7 mouse cellular contexts compared by ENCODE assay signal in the genomic region with DNA sequence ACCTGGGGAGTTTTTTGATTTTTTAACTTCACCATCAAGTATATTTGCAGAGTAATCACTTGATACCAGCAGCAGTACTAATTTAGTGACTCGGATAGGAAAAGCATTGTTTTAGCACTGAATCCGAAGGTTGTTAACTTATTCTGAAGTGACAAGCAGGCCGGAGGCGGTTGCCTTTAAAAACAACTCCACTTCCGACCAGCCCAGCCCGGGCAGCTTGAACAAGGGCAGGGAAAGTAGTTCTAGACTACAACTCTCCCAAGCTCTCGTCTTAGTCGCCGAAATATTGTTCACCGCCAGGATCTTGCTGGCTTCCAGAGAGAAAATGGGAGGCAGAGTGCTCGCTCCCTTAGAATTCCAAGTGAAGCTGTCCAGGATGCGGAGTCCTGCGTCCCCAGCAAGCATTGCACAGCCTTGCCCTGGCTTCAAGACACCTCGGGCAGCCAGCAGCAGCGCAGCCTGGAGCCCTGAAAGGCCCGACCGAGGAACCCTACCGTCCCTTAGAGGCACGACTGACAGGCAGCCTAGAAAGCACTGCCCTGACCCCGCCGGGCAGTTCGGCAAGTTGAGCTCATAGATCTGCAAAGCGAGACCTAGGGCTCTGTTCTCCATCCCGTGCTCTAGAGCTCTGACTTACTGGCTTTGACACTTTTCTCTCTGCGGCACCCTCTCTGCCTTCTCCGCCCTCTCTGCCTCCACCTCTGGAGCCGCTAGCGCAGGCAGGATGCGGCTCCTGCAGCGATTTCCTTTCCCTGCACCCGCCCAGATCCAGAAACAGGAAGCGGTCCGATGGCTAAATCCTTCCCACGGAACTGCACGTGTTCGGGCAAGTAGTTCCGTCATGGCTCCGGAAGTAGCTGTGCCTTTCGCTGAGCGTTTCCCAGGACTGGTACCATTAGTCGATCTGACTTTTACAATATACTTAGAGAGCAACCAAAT. TPM values are rescaled to one million over a fixed set of nuclear protein-coding genes. Genes with fewer than 3 reads are reported as not detected.
DNase-seq lines count a peak whose midpoint lies in the region; ATAC-seq and TF ChIP-seq lines count a peak whose summit lies in the region.

A gene (minus strand): TSS at position 786 of the 939 bp plus-strand sequence.

- peak; percentile 35 for TF ChIP-seq CTCF in intestine, postnatal 0 days (IDR thresholded peaks at IDR 0.05; ENCODE audit: low read depth)
- no peak for TF ChIP-seq CTCF in small intestine, adult 2 months (IDR thresholded peaks at IDR 0.05; ENCODE audit: extremely low read depth, insufficient read length, insufficient replicate concordance, low read depth, low read length)

- DNase-seq in adrenal gland, postnatal 10 days: peak; percentile 96
- peak; percentile 93 for DNase-seq in embryonic facial prominence, embryonic 10.5 days (ENCODE audit: low spot score)
- DNase-seq in gonadal fat pad, adult 2 months (ENCODE audit: low read depth): peak; percentile 69
- peak; percentile 90 for DNase-seq in left cerebral cortex, postnatal 4 days

- peak within 1 kb of the TSS; percentile 77 for H3K9ac ChIP-seq in intestine, postnatal 0 days (ENCODE audit: low read depth, low read length)
- H3K9ac ChIP-seq in midbrain, embryonic 12.5 days (replicated peaks): peak within 1 kb of the TSS; percentile 88

- peak within 1 kb of the TSS; percentile 93 for H3K4me3 ChIP-seq in embryonic facial prominence, embryonic 10.5 days
- H3K4me3 ChIP-seq in intestine, postnatal 0 days (ENCODE audit: low read depth, low read length): peak within 1 kb of the TSS; percentile 71
- peak within 1 kb of the TSS; percentile 86 for H3K4me3 ChIP-seq in midbrain, embryonic 12.5 days
- H3K4me3 ChIP-seq in small intestine, adult 2 months (ENCODE audit: low read depth, low read length): peak within 1 kb of the TSS; percentile 80

- peaks cover 14% of the 10 kb centered on the region for H3K4me1 ChIP-seq in embryonic facial prominence, embryonic 10.5 days
- H3K4me1 ChIP-seq in intestine, postnatal 0 days (replicated peaks; ENCODE audit: control insufficient read depth, insufficient read depth, low read length): no peaks in the 10 kb centered on the region
- H3K4me1 ChIP-seq in midbrain, embryonic 12.5 days: peaks cover 10% of the 10 kb centered on the region
- H3K4me1 ChIP-seq in small intestine, adult 2 months (ENCODE audit: control insufficient read depth, insufficient read depth, insufficient read length, low read length): peaks cover 7% of the 10 kb centered on the region; the same call in 1 of the 2 replicates

- intact Hi-C loops in left cerebral cortex, postnatal 4 days (cut with DNase I): no loop called here

- peak; percentile 81 for TF ChIP-seq POLR2A in small intestine, adult 2 months (IDR thresholded peaks at IDR 0.05; ENCODE audit: low read depth, low read length)

- peaks cover 17% of the 10 kb centered on the region for H3K36me3 ChIP-seq in embryonic facial prominence, embryonic 10.5 days (replicated peaks)
- H3K36me3 ChIP-seq in intestine, postnatal 0 days (ENCODE audit: control insufficient read depth, insufficient read depth): 0 out of 2 replicates have a peak, but pooled peaks cover 3% of the 10 kb centered on the region
- H3K36me3 ChIP-seq in midbrain, embryonic 12.5 days: peaks cover 6% of the 10 kb centered on the region; the same call in 1 of the 2 replicates
- peaks cover 5% of the 10 kb centered on the region; the same call in 1 of the 2 replicates for H3K36me3 ChIP-seq in small intestine, adult 2 months (ENCODE audit: control insufficient read depth, insufficient read depth, low read length)

- no peaks in the 10 kb centered on the region for H3K27me3 ChIP-seq in embryonic facial prominence, embryonic 10.5 days (replicated peaks; ENCODE audit: low read depth, poor library complexity, severe bottlenecking)
- H3K27me3 ChIP-seq in intestine, postnatal 0 days (replicated peaks; ENCODE audit: control insufficient read depth, insufficient read depth, low read length): no peaks in the 10 kb centered on the region
- 0 out of 2 replicates have a peak, but pooled peaks cover 5% of the 10 kb centered on the region for H3K27me3 ChIP-seq in midbrain, embryonic 12.5 days
- H3K27me3 ChIP-seq in small intestine, adult 2 months (ENCODE audit: control insufficient read depth, insufficient read depth, low read length): no peaks in the 10 kb centered on the region

- WGBS in embryonic facial prominence, embryonic 10.5 days: 3% methylated on average over 41 of the region's 41 CpGs
- under 1% methylated on average over 41 of the region's 41 CpGs for WGBS in intestine, postnatal 0 days
- 3% methylated on average over 41 of the region's 41 CpGs for WGBS in midbrain, embryonic 12.5 days
- WGBS in small intestine, adult 2 months: under 1% methylated on average over 41 of the region's 41 CpGs

- peak; percentile 95 for ATAC-seq in intestine, postnatal 0 days
- peak; percentile 97 for ATAC-seq in midbrain, embryonic 12.5 days (ENCODE audit: low FRiP score, low read depth)

- H3K4me2 ChIP-seq in intestine, postnatal 0 days (replicated peaks; ENCODE audit: low read depth): peak within 1 kb of the TSS; percentile 85
- H3K4me2 ChIP-seq in midbrain, embryonic 12.5 days (replicated peaks): peak within 1 kb of the TSS; percentile 86

- H3K9me3 ChIP-seq in embryonic facial prominence, embryonic 10.5 days: no peaks in the 10 kb centered on the region
- no peaks in the 10 kb centered on the region for H3K9me3 ChIP-seq in intestine, postnatal 0 days (ENCODE audit: control insufficient read depth)
- H3K9me3 ChIP-seq in midbrain, embryonic 12.5 days: no peaks in the 10 kb centered on the region

- H3K27ac ChIP-seq in embryonic facial prominence, embryonic 10.5 days (replicated peaks): peak within 1 kb of the TSS; percentile 82
- H3K27ac ChIP-seq in intestine, postnatal 0 days (ENCODE audit: low read depth, low read length): peak within 1 kb of the TSS; percentile 91
- peak within 1 kb of the TSS; percentile 77 for H3K27ac ChIP-seq in midbrain, embryonic 12.5 days (replicated peaks)
- H3K27ac ChIP-seq in small intestine, adult 2 months (ENCODE audit: insufficient read depth, low read depth, low read length): peak within 1 kb of the TSS; percentile 80

RNA-seq across cellular contexts. Expression of the gene that starts here (rescaled TPM):
- total RNA-seq in adrenal gland, postnatal 10 days (2021): 10 to 100 TPM; 13.7 to 17.8 TPM
- 16.4 and 16.7 TPM in 2 replicates for polyA plus RNA-seq in embryonic facial prominence, embryonic 10.5 days (2016; fragmentation: Nextera tagmentation; extraction: Ambion mirVana)
- polyA plus RNA-seq in gonadal fat pad, adult 2 months (2012; rRNA removed): 7.8 and 9.3 TPM in 2 replicates
- polyA plus RNA-seq in intestine, postnatal 0 days (2015; fragmentation: Nextera tagmentation; extraction: Ambion mirVana): 5.2 and 5.6 TPM in 2 replicates
- 10 to 100 TPM; 24.1 to 26.2 TPM for total RNA-seq in left cerebral cortex, postnatal 4 days (2021)
- polyA plus RNA-seq in midbrain, embryonic 12.5 days (2016; fragmentation: Nextera tagmentation; extraction: Ambion mirVana): 20.4 and 21.3 TPM in 2 replicates
- 1.9 and 2.7 TPM in 2 replicates for polyA plus RNA-seq in small intestine, adult 2 months (2012; rRNA removed)

Comparison
In these comparisons a context has a peak if more than half of its experiments do, and no peak if none do; other contexts are left out.
1. Peak in every context shown above with its lines: DNase-seq, ATAC-seq, H3K4me3 ChIP-seq and H3K27ac ChIP-seq.